In genomic region chr10:8772464-8773209, GRCm38 (mm10) we compare ENCODE assay signal across 10 mouse cellular contexts.
DNase-seq lines count a peak whose midpoint lies in the region; ATAC-seq and TF ChIP-seq lines count a peak whose summit lies in the region.
"Had no signal": no experiment of that assay in that cellular context is flagged by ENCODE, and none has a peak within 500 bp of the region (broad histone marks: within the 10 kb centered on the region; RNA-seq: fewer than 3 reads in every experiment).

No protein-coding gene starts in this region.

- peaks cover 18% of the 10 kb centered on the region for H3K4me1 ChIP-seq in heart, postnatal 0 days (ENCODE audit: control insufficient read depth, insufficient read depth)
- H3K4me1 ChIP-seq in midbrain, embryonic 15.5 days, result no peaks in the 10 kb centered on the region
- 0 out of 2 replicates have a peak, but pooled peaks cover 3% of the 10 kb centered on the region for H3K4me1 ChIP-seq in liver, embryonic 11.5 days (replicated peaks; ENCODE audit: control insufficient read depth, insufficient read depth, low read length)
- H3K4me1 ChIP-seq: embryonic facial prominence, embryonic 13.5 days had no signal

- H3K27me3 ChIP-seq in heart, postnatal 0 days (ENCODE audit: control insufficient read depth, insufficient read depth, low read length), result no peaks in the 10 kb centered on the region
- H3K27me3 ChIP-seq in midbrain, embryonic 15.5 days (replicated peaks), result no peaks in the 10 kb centered on the region
- H3K27me3 ChIP-seq in liver, embryonic 11.5 days (replicated peaks; ENCODE audit: control insufficient read depth, insufficient read depth, low read length), result no peaks in the 10 kb centered on the region
- H3K27me3 ChIP-seq: embryonic facial prominence, embryonic 13.5 days; liver, embryonic 13.5 days had no signal

- no peak overlapping the region for H3K4me3 ChIP-seq in heart, postnatal 0 days (ENCODE audit: low read depth, low read length)
- H3K4me3 ChIP-seq in midbrain, embryonic 15.5 days, result no peak overlapping the region
- H3K4me3 ChIP-seq in liver, embryonic 11.5 days (ENCODE audit: low read depth, low read length), result no peak overlapping the region
- H3K4me3 ChIP-seq: embryonic facial prominence, embryonic 13.5 days; liver, embryonic 13.5 days had no signal

- no peak for TF ChIP-seq EP300 in heart, postnatal 0 days (IDR thresholded peaks at IDR 0.05; ENCODE audit: low read depth)

- peak; percentile 90 for DNase-seq in NIH3T3 (ENCODE audit: low read depth)
- DNase-seq in heart, postnatal 0 days (ENCODE audit: low spot score), result peak; percentile 57
- peak; percentile 68 to 77 for DNase-seq in kidney, postnatal 36 days
- DNase-seq in left cerebral cortex, adult 11 months (ENCODE audit: low spot score), result no peak
- no peak for DNase-seq in retina, postnatal 1 day
- DNase-seq in liver, embryonic 11.5 days (ENCODE audit: low spot score), result no peak
- DNase-seq: liver, embryonic 13.5 days had no signal

- WGBS in heart, postnatal 0 days, result 47% methylated on average over 4 of the region's 4 CpGs
- WGBS in midbrain, embryonic 15.5 days, result 90% methylated on average over 4 of the region's 4 CpGs
- 76% methylated on average over 4 of the region's 4 CpGs for WGBS in liver, embryonic 11.5 days

- H3K9me3 ChIP-seq in heart, postnatal 0 days (replicated peaks; ENCODE audit: control insufficient read depth, low read length), result 0 out of 2 replicates have a peak, but pooled peaks cover 4% of the 10 kb centered on the region
- no peaks in the 10 kb centered on the region for H3K9me3 ChIP-seq in midbrain, embryonic 15.5 days
- peaks cover 3% of the 10 kb centered on the region; the same call in 1 of the 2 replicates for H3K9me3 ChIP-seq in liver, embryonic 11.5 days (ENCODE audit: control insufficient read depth, low read length)
- H3K9me3 ChIP-seq: liver, embryonic 13.5 days had no signal

- 0 out of 2 replicates have a peak overlapping the region, but pooled peaks have one; percentile 3 for H3K9ac ChIP-seq in heart, postnatal 0 days (replicated peaks; ENCODE audit: low read depth, low read length)
- no peak overlapping the region for H3K9ac ChIP-seq in midbrain, embryonic 15.5 days
- no peak overlapping the region for H3K9ac ChIP-seq in liver, embryonic 11.5 days (ENCODE audit: low read depth, low read length)
- H3K9ac ChIP-seq: embryonic facial prominence, embryonic 13.5 days; liver, embryonic 13.5 days had no signal

- peaks cover 16% of the 10 kb centered on the region; the same call in 1 of the 2 replicates for H3K36me3 ChIP-seq in heart, postnatal 0 days (replicated peaks; ENCODE audit: control insufficient read depth, insufficient read depth, low read length)
- H3K36me3 ChIP-seq in midbrain, embryonic 15.5 days (replicated peaks), result no peaks in the 10 kb centered on the region
- H3K36me3 ChIP-seq in liver, embryonic 11.5 days (ENCODE audit: control insufficient read depth, insufficient read depth, low read length), result no peaks in the 10 kb centered on the region
- H3K36me3 ChIP-seq: liver, embryonic 13.5 days had no signal

- H3K27ac ChIP-seq in heart, postnatal 0 days (ENCODE audit: low read depth), result peak overlapping the region; percentile 58
- no peak overlapping the region for H3K27ac ChIP-seq in midbrain, embryonic 15.5 days
- no peak overlapping the region for H3K27ac ChIP-seq in liver, embryonic 11.5 days (ENCODE audit: low read depth, low read length)
- H3K27ac ChIP-seq: embryonic facial prominence, embryonic 13.5 days; liver, embryonic 13.5 days had no signal

- 0 out of 2 replicates have a peak, but pooled peaks have one; percentile 25 for ATAC-seq in common myeloid progenitor, adult 5-6 weeks (replicated peaks; ENCODE audit: low read depth, poor library complexity, severe bottlenecking)
- peak; percentile 52; the same call in 1 of the 2 replicates for ATAC-seq in heart, postnatal 0 days (ENCODE audit: insufficient read depth, low read depth)
- ATAC-seq in midbrain, embryonic 15.5 days (replicated peaks), result no peak
- ATAC-seq in liver, embryonic 11.5 days (replicated peaks; ENCODE audit: low FRiP score), result no peak

- no peak for TF ChIP-seq CTCF in heart, postnatal 0 days (IDR thresholded peaks at IDR 0.05; ENCODE audit: low read depth)

- H3K4me2 ChIP-seq in heart, postnatal 0 days (ENCODE audit: low read depth, low read length), result no peak overlapping the region
- no peak overlapping the region for H3K4me2 ChIP-seq in midbrain, embryonic 15.5 days
- H3K4me2 ChIP-seq in liver, embryonic 11.5 days, result no peak overlapping the region
- H3K4me2 ChIP-seq: embryonic facial prominence, embryonic 13.5 days; liver, embryonic 13.5 days had no signal

Comparison
In these comparisons a context has a peak if more than half of its experiments do, and no peak if none do; other contexts are left out.
1. DNase-seq: peak in NIH3T3 (single experiment), heart, postnatal 0 days (single experiment) and kidney, postnatal 36 days (2 of 2); none in left cerebral cortex, adult 11 months (single experiment), retina, postnatal 1 day (single experiment) and liver, embryonic 11.5 days (single experiment).
2. ATAC-seq: peak in common myeloid progenitor, adult 5-6 weeks (single experiment) and heart, postnatal 0 days (single experiment); none in midbrain, embryonic 15.5 days (single experiment) and liver, embryonic 11.5 days (single experiment).